Mouse (Mus musculus): ENCODE measurements around the gene Slc22a13.

GRCm38 (mm10) chr9:119179292-119179691 lies 29.6 kb downstream of the Slc22a13 start:
- no peak for TF ChIP-seq CTCF (IDR thresholded peaks at IDR 0.05)
- TF ChIP-seq EP300 (IDR thresholded peaks at IDR 0.05; ENCODE audit: insufficient read depth, low read depth, low read length), result no peak
- no peak for TF ChIP-seq POLR2A (IDR thresholded peaks at IDR 0.05; ENCODE audit: insufficient read depth, low read depth, low read length)

All from heart, adult 2 months (tissue).